Mouse (Mus musculus) heart, adult 9 months (tissue): ENCODE measurements around the gene Donson.
A peak's percentile ranks its signal among the peaks of the same experiment; 100 is the strongest.
"Not testable (repeated sequence)": the region's sequence is repeated elsewhere in the genome, so short reads cannot be mapped to it uniquely, and the experiment has no call there.

ENCODE experiments used
- DNase-seq, 2 experiments: peaks; one replicate each; pipeline ENCODE4 v3.0.0; 2022; ENCODE audit warnings: low spot score in 2 of 2

The Donson gene

DNA sequence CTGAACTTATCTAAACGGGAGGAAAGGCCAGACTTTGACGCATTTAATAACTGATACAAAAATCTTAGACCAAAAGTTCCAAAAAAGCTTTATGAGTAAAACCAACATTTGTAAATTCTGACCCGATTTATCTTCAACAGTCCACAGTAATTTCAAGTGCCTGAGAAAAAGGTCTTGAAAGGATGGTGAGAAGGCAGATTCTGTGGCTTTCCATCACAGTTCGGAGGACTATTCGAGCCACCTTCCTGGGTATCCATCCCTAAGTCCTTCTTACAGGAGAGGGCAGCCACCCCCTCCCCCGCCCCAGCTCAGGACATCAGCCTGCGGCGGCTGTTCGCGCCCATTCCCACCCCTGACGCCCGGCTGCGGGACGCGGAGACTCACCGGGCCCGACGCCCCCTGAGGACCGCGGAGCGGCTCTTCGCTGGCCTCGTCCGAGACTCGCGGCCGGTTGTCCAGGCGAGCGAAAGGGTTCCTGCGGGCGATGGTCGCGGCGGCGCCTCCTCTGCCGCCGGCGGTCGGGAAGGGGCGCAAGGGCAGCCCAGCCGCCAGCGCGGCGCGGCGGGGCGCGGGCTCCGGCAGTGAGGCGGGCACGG is 449 bp downstream of the Donson start:
- no peak for DNase-seq

DNA sequence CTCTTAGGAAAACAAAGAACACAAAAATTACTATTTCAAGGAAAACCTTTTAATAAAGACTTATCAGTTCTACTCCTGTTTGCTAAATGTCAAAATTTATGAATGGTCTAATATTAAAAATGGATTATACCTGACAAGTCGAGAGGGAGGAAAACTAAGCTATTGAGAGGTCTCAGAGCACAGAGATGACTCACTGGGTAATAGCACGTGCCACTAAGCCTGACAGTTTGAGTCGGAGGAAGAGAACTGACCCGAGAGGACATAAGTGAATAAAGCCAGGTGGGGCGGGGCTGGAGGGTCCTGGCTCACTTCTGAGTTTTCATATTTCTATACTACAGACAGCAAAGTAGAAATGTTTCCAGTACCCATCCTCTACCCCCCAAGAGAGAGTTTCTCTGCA is 2.2 kb downstream of the Donson start:
- DNase-seq, result no peak

DNA sequence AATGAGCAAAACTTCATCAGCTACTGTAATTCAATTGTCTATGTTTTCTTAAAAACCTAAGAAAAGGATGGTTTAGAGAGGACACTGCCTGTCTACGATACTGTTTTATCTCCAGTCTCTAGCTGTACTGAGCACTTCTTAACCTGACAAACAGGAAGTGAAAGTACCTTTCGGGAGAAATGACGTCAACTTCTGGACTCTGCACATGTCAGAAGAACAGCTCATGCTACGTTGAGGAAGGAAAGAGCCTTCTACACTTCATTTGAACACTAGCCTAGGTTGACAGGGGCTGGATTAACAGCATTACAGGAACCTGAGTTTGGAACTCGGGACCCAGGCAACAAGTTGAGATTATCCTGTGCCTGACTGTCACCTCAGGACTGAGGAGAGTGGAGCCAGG is 3.0 kb downstream of the Donson start:
- peak in 1 of 2 experiments; percentile 12 for DNase-seq

DNA sequence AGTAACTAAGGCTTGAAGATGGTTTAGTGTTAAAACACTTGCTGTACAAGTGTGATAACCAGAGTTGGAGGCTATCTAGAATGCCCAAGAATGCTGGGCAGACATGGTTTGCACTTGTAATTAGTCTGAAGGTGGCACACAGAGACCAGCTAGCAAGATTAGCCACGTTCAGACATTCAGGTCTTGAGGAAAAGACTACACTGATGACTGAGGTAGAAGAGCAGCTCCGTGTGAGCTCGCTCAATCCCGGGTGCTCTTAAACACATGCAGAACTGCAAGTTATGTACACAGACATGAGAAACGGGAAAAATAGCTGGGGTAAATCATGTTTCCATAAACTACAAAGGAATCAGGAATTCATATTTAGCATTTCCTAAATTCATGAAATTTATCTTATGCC is 7.9 kb downstream of the Donson start:
- DNase-seq, result no peak

DNA sequence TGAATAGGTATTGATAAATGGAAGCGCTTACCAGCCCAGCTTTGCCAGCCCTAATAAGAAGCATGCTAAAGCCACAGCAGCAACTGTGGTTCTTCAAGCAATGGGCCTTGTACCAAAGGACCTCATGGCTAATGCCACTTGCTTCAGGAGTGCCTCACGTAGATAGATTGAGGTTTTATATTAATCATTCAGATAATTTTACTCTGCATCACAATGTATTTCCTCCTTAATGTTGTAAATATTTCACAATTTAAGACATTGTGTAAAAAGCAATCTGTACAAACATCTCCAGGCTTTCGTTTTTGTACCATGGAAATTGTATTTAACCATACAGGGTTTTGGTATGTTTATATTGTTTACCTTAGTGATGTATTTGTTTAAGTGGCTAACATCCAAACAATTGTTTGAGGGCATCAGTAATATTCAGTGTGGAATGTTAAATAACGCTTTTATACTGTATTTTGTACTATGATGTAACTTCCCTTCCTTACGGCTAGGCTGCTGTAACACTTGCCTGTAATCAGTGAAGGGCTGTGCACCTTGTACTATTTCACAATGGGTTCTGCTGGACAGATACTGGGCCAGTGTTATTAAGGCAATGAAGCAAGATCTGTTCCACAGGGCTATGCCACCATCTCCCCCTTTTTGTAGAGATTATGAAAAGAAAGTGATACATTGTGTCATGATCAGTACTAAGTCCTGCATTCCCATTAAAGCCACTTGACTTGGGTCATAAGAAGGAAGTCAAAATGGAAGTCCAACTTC is 10.2 kb downstream of the Donson start:
- no peak for DNase-seq

DNA sequence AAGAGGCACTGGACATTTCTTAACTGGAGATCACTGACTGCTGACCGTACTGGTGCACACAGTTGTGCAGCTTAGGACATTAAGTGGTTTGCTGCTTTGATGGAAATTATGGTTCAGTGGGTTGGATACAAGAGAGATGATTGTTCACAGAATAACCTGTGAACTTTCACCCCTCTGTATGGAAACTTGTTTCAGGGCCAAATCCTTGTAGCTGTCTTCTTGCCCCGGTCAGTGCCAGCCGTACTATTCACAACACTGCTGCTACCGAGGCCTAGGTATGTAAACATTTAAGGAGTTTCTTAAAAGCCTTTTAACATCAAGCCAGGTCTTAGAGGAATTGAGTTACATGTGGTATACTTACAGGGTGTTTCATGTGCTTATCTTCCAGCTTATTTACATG is 14.1 kb downstream of the Donson start:
- no peak for DNase-seq

DNA sequence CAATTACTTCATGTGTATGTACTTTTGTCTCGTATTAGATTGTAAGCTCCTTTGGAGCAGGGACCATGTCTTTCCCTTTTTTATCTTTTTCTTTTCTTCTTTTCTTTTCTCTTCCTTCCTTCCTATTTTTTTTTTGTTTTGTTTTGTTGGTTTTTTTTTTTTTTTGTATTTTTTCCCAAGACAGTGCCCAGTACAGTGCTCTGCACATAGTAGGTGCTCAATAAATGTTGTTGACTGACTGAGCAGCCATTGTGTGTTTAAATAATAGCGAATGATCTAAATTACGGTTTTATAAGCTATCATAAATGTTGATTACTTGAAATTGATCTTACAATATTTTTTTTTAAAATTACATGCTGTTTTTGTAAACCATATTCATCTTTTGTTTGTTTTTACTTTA is 24.8 kb downstream of the Donson start:
- no peak for DNase-seq

DNA sequence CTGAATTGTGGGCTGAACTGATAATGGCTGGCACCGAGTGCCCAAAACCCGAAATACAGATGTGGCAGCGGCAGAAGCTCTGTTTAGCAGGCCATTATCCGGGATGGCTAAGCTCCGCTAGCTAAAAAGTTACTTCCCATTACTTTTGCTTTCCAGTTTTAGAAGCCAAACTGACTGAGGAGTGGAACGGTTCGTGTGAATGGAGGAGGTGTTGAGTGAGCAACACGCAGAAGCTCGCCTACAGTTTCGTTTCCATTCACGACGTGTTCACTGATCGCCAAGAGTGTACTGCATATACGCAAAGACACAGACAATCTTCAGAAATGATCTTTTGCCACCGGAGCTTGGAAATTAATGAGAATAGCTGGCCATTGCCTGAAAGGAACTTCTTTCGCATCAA is 26.2 kb downstream of the Donson start:
- DNase-seq, result no peak

DNA sequence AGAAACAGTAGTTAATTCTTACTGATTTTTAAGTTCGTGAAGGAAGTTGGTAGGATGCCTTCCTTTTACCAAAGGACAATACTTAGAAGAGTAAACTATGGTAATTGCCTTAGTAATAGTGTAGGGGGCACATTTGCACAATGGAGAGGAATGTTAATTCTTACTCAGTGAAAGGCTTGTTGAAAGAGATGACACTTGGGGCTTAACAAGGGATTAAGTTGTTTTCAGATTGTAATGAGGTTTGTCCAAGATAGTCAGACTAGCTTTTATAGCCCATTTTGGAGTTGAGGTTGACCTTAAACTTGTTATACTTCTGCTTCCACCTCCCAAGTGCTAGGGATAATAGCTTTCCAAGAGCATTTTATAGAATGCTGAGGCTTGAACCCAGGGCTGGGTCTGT is 27.2 kb downstream of the Donson start:
- no peak for DNase-seq

DNA sequence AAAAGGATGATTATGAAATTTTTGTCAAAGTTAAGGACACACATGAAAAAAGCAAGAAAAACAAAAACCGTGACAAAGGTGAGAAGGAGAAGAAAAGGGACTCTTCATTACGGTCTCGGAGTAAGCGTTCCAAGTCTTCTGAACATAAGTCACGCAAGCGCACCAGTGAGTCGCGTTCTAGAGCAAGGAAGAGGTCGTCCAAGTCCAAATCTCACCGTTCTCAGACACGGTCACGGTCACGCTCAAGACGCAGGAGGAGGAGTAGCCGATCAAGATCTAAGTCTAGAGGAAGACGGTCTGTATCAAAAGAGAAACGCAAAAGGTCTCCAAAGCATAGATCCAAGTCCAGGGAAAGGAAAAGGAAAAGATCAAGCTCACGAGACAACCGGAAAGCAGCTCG is 28.8 kb downstream of the Donson start:
- DNase-seq, result no peak

DNA sequence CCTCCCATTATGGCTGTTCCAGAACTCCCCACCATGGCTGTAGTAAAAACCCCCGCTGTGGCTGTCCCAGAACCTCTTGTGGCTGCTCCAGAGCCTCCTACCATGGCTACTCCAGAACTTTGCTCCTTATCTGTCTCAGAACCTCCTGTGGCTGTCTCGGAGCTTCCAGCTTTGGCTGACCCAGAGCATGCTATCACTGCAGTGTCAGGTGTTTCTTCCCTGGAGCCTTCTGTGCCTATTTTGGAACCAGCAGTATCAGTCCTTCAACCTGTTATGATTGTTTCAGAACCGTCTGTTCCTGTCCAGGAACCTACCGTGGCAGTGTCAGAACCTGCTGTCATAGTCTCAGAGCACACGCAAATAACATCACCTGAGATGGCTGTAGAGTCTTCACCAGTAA is 30.1 kb downstream of the Donson start:
- no peak for DNase-seq

DNA sequence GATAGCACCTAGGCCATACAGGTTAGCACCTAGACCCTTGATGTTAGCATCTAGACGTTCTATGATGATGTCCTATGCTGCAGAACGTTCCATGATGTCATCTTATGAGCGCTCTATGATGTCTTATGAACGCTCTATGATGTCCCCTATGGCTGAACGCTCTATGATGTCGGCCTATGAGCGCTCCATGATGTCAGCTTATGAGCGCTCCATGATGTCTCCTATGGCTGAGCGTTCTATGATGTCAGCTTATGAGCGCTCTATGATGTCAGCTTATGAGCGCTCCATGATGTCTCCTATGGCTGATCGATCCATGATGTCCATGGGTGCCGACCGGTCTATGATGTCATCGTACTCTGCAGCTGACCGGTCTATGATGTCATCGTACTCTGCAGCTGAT is 31.3 kb downstream of the Donson start:
- no peak for DNase-seq

DNA sequence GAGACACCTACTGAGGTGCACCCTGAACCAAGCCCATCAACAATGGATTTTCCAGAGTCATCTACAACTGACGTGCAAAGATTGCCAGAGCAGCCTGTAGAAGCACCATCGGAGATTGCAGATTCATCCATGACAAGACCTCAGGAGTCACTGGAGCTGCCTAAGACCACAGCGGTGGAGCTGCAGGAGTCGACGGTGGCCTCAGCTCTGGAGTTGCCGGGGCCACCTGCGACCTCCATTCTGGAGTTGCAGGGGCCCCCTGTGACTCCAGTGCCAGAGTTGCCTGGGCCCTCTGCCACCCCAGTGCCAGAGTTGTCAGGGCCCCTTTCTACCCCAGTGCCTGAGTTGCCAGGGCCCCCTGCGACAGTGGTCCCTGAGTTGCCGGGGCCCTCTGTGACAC is 33.3 kb downstream of the Donson start:
- DNase-seq, result no peak

DNA sequence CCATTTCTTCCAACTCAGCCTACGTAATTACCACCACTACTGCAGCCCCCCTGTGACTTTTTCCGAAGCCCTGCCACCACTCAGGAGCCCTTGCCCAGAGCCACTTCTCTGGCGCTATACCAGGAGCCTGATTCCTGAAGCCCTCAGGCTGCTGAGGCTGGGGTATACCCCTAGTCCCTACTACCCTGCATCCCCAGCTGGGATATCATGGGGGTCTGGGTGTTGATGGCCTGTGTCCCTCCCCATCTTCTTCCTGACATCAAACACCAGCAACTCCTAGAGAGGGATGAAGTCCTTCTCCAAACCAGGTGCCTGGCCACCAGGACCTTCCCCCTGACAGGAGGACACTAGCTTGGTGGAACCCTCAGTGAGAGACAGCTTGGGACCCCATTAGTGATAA is 36.4 kb downstream of the Donson start:
- DNase-seq, result no peak

DNA sequence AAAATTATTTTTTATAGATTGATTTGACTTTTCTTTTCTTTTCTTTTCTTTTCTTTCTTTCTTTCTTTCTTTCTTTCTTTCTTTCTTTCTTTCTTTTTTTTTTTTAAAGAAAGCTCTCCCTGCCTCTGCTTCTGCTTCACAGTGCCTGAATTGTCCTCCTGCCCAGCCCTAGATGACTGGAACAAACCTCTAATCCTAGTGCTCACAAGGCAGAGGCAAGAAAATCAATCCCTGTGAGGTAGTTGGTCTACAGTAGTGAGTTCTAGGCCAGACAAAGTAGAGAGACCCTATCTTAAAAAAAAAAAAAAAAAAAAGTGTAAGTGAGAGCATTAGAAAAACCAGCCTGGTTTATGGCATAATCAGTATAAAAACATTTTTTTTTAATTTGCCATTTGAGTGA is 38.8 kb downstream of the Donson start:
- no peak for DNase-seq

DNA sequence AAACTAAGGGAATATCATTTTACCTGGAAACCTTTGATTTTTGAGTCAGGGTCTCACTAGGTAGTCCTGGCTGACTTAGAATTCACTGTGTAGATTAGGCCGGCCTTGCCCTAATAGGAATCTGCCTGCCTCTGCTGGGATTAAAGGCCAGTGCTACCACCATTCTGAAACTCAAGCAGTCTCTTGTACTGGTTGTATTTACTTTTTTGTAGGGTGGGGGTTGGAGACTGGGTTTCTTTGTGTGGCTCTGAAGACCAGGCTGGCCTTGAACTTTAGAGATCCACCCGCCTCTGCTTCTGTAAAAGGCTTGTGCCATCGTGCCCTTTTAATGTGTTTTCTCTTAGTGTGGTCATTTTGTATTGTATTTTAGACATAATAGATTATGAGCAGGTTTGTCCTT is 39.3 kb downstream of the Donson start:
- DNase-seq, result no peak

DNA sequence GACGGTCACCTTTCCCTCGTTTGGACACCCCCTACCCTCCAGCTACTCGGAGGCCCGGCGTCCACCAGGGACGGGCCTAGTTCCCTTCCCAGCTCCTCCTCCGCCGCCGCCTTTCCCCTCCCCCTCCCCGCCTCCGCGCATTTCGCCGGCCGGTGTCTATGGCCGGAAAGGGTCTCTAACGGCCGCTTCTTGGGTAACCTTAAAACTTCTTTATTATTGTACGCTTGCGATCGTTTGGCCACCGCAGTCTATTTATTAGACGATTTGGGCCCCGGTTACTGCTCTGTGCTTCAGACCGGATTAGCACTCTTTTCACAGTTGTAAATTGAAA is 40.4 kb downstream of the Donson start:
- DNase-seq, result peak in 1 of 2 experiments; percentile 75

DNA sequence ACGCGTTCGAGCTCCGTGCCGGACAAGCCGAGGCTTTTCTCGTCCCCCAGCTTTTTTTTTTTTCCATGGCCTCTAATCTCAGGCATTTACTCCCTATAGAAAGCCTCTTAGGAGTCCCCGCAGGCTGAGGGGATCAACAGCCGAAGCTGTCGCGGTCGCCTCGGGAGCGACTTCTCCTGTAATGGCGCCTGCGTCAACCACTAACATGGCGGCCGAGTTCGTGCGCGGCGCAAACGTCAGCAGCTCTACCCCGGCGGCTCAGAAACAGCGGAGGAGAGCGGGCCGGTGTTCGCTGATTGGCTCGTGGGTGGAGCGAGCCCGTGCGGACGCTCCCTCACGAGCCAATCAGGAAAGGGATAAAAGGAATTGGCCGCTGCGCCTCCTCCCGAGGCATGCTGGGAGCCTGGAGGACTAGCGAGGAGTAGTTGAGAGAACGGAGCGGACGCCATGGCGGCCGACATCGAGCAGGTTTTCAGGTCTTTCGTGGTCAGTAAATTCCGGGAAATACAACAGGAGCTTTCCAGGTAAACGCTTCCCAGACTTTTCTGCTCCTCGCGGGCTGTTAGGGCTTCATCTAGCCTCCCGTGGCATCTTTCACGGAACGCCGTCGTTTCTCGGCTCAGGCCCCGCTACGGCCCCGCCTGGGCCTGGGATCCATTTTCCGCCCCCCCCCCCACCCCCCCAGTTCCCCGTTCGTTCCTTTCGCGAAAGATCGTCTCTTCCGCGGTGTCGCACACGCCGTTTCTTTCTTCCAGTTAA is 40.9 kb downstream of the Donson start, which contains the start of gene Son:
TSS of gene Son (plus strand) at position 46 of the 759 bp plus-strand sequence.
- DNase-seq, result peak; percentile 97

DNA sequence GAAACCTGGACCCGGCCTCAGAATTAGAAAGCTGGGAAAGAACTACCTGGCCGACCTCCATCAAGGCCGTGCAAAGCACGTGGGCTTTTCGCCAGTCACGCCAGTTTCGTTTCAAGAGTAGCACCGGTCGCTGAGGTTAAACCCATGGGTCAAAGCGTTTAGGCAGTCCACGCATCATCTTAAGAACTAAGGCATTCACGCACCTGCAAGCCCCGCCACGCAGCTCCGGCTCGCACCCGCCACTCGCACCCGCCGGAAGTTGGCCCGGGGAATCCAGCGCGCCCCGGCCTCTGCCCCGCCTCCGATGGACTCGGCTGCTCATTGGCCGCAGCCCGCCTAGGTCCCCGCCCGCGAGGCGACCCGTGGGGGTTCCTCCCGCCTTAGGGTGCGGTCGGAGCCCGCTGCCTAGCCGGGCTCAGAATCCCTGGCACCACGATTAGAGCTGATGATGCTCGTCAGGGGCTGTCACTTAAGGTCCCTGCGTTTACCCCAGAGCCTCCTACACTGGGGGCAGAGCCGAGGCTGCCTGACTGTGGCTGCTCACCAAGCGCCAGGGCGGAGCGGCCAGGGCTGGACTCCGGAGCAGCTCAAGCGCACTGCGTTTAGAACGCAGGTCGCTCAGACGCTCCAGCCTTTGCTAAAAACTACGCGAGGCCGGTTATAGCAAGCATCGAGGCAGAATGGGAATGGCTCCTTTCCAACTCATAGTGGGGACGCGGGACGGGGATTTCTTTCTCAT is 41.7 kb downstream of the Donson start, which contains the start of gene Gart:
TSS of gene Gart (minus strand) at position 272 of the 739 bp plus-strand sequence.
- DNase-seq, result peak; percentile 94 to 96

DNA sequence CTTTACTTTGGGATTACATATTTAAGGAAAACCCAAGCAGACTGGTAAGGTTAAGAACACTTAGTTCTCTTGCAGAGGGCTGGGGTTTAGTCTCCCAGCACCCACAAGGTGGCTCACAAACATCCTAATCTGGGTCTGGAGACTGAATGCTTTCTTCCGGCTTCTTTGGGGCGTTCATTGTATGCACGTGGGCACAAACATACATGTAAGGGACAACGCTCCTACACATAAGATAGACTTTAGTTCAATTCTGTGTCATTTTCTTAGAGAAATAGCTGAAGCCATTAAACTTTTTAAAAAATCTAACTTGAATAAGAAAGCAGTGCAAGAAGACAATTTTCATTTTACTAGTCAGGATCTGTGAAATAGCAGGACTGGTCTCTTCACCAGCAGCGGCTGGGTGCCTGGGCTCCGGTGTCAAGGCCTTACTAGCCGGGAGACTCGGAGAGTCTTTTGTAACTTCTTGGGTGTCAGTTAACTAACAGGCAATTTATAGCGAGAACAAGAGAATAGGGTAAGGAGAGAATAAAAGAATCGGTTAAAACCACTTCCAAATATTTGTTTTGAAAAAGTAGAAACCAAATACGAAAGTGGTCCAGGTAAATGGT is 42.5 kb downstream of the Donson start:
- DNase-seq, result no peak

DNA sequence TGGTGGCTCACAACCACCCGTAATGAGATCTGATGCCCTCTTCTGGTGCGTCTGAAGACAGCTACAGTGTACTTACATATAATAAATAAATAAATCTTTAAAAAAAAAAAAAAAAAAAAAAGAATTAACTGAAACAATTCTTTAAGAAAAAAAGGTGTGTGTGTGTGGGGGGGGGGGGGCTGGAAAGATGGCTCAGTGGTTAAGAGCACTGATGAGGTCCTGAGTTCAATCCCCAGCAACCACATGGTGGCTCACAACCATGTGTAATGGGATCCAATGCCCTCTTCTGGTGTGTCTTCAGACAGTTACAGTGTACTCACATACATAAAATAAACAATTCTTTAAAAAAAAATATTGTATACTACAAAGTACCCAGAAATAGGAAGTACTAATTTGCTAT is 43.1 kb downstream of the Donson start:
- DNase-seq, result not testable (repeated sequence)

DNA sequence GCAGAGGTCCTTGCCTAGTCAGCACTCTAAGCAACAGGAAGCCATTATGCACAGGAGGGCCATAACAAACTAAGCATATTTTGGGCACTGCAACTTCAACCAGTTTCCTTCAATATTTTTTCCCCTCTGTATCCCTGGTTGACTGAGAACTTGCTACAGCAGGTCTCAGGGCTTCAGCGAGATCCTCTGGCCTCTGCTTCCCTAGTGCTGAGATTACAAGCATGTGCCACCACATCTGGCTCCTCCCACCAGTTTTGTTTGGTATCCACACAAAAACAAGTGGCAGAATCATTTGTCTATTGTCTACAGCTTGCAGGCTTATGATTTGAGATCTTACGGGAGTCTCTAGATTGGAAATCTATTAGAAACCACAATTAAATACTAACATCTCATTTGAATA is 43.7 kb downstream of the Donson start:
- no peak for DNase-seq
